Mouse (Mus musculus) thymus, adult 18-20 months (tissue): Measurements from ENCODE around the gene Gpnmb.

Source experiments
- DNase-seq, 2 experiments: peaks; one replicate each; pipeline ENCODE4 v3.0.0; 2022; ENCODE audit warnings: mixed read lengths in 2 of 2

Gene Gpnmb

DNA sequence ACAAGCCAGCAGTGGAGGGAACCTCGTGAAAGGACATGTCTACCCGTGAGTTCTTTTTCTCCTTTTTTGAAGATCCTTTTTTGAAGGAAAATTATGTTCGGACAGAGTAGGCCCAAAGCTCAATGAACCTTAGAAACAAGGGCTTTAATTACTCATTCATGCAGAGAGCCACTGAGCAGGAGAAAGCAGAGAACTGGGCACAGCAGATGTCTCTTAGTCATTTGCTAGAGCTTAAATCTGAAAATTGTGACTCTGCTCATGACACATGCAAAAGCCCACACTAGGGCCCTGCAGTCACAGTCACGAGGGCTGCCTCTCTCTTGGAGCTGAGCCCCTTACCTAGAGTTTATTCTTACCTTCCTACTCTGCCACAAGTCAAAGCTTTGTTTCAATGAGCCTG lies 3.6 kb upstream of the Gpnmb start:
- DNase-seq, result no peak

- no peak for DNase-seq
Measured at GRCm38 (mm10) chr6:49037268-49037662, 919 bp downstream of the Gpnmb start.

GRCm38 (mm10) chr6:49039470-49040180 lies 3.3 kb downstream of the Gpnmb start:
- DNase-seq, result peak in 1 of 2 experiments; percentile 17

DNA sequence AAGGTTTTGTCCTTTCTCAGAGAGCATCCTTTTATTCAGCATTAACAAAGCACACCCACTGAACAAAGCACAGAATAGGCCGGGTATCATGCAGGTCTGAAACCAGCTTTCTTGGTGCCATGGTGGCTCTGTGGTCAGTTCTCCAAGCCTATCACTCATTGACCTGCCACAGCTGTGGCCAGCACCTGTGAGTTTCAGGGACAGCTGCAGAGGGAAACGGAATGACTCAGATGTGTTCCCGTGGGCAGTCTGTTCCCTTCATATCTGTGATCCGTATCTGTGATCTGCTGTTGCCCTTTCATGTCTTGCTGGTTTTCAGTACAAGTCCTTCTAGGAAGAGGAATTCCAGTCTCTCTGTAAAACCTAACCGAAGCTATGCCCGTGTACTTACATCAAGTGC lies 10.2 kb downstream of the Gpnmb start:
- no peak for DNase-seq

GRCm38 (mm10) chr6:49046976-49047375 lies 10.6 kb downstream of the Gpnmb start:
- no peak for DNase-seq

GRCm38 (mm10) chr6:49047848-49048247 lies 11.5 kb downstream of the Gpnmb start:
- no peak for DNase-seq

DNA sequence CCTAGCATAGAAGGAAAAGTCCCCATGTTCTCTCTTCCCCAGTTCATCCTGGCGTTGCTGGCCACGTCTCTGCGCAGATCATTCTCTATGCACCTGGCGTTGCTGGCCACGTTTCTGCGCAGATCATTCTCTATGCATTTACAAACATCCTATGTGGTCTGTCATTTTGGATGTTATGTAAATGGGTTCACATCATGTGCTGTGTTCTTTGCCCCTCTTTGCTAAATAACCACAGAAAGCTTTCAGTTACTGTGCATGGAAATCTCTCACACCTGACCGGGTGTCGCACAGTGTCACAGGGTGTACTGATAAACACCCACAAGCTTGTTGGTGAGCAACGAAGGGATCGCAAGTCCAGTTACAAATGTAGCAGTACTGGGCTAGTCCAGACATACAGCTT lies 12.0 kb downstream of the Gpnmb start:
- DNase-seq, result no peak

GRCm38 (mm10) chr6:49050677-49051410 lies 14.5 kb downstream of the Gpnmb start:
- DNase-seq, result no peak

GRCm38 (mm10) chr6:49052191-49052590 lies 15.8 kb downstream of the Gpnmb start:
- no peak for DNase-seq

- no peak for DNase-seq
Measured at GRCm38 (mm10) chr6:49055256-49055733, 18.9 kb downstream of the Gpnmb start.

DNA sequence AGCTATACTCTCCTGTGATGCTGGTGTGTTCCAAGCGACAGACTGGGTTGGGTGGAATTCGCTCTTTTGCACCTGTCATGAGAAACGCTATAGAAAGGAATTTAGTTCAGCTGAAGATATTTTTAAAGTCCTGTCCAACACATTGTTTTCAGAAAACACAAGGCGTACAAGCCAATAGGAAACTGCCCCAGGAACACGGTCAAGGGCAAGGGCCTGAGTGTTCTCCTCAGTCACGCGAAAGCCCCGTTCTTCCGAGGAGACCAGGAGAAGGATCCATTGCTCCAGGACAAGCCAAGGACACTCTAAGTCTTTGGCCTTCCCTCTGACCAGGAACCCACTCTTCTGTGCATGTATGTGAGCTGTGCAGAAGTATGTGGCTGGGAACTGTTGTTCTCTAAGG lies 19.7 kb downstream of the Gpnmb start:
- no peak for DNase-seq

- DNase-seq, result peak in 1 of 2 experiments; percentile 20
Measured at GRCm38 (mm10) chr6:49057053-49058021, 21.0 kb downstream of the Gpnmb start.

GRCm38 (mm10) chr6:49068361-49068760 lies 32.0 kb downstream of the Gpnmb start:
- no peak for DNase-seq

DNA sequence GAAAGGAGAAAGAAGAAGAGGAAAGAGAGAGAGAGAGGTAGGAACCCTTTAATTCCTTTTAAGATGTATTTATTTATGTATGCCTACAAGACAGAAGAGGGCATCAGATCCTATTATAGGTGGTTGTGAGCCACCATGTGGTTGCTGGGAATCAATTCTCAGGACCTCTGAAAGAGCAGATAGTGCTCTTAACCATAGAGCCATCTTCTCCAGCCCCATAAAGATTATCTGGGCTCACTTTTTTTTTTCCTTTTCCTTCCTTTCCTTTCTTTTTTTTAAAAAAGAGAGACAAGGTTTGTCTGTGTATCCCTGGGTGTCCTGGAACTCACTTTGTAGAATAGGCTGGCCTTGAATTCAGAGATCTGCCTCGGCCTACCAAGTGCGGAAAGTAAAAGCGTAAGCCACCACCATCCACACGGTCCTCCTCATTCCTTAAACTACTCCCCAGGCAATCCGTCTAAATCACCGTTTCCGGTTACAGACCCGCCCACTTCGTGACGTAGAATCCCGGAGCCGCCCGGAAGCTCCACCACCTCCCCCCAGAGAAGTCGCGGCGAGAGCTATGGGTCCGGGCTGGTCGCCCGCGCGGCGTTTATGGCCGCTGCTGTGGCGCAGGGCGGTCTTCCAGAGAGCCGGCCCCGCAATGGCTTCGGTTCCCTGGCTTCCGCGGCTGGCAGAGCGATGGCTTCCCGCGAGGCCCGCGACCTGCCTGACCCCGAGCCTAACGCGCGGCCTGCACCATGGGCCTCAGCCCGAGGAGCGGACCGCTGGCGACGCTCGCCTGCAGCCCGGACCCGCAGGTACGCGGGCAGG lies 37.2 kb downstream of the Gpnmb start, which contains the start of gene Malsu1:
Gene Malsu1, plus strand, starts transcription at position 492 of the 813 bp plus-strand sequence.
- peak; percentile 82 to 89 for DNase-seq

GRCm38 (mm10) chr6:49074117-49074490 lies 37.8 kb downstream of the Gpnmb start:
- DNase-seq, result peak in 1 of 2 experiments; percentile 38

DNA sequence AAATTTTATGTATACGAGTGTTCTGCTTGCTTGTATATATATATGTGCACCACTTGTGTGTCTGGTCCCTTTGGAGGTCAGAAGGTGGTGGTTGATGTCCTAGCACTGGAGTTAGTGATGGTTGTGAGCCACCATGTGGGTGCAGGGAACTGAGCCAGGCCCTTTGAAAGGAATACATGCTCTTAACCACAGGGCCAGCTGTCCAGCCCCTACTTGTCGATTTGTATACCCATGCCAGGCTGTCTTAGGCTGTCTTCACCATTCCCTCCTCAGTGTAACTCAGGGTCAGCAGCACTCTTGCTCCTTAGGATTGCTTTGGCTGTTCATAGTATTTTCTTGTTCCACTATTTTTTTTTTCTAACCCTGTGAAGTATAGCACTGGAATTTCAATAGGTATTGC lies 41.5 kb downstream of the Gpnmb start:
- DNase-seq, result no peak

GRCm38 (mm10) chr6:49079313-49079712 lies 43.0 kb downstream of the Gpnmb start:
- DNase-seq, result no peak

- DNase-seq, result no peak
Measured at GRCm38 (mm10) chr6:49083008-49083407, 46.7 kb downstream of the Gpnmb start.

DNA sequence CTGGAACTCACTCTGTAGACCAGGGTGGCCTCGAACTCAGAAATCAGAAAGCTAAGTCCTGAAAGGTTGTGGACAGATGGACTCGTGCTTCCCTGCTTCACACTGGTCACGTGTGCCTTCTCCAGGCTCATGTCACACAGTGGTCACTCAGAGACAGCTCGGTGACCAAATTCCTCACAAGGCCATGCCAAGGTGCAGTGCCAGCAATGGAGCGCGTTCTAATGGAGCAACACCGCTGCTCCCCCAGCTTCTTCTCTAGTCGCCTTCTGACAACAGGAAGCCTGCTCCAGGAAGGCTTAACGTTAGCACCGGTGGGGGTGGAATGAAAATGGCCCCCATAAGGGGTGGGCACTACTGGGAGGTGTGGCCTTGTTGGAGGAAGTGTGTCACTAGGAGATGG lies 58.6 kb downstream of the Gpnmb start:
- no peak for DNase-seq

DNA sequence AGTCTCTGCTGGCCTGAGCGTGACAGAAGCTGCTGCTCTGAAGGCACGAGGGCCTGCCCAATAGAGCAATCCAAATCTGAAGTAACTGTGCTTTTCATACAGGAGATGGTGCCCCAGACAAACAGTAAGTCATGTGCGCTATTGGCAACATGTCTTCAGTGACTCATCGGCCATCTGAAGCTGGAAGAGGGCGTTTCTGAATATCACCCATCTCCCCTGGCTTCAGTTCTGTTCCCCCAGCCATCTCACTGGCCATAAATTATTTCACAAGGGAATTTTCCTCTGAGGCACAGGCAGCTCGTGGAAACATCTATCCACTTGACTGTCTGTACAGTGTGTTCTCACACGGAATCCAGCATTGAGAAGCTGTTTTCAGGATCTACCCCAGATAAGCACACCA lies 60.1 kb downstream of the Gpnmb start:
- DNase-seq, result no peak

GRCm38 (mm10) chr6:49096933-49097461 lies 60.7 kb downstream of the Gpnmb start:
- peak in 1 of 2 experiments; percentile 9 for DNase-seq
